Mouse (Mus musculus) spleen, postnatal 4 days (tissue): Measurements from ENCODE around the gene Pmvk.

Experiments used
- DNase-seq, 2 experiments: peaks; one replicate each; pipeline ENCODE4 v3.0.0; 2022; ENCODE audit warnings: low spot score in 2 of 2

Pmvk gene

GRCm38 (mm10) chr3:89481488-89481887 lies 27.1 kb downstream of the Pmvk start:
- peak; percentile 42 to 76 for DNase-seq

- DNase-seq = no peak
These were observed 27.9 kb downstream of the Pmvk start for GRCm38 (mm10) chr3:89482249-89482648.

GRCm38 (mm10) chr3:89484766-89485524 lies 30.6 kb downstream of the Pmvk start:
- DNase-seq = peak; percentile 74 to 90

GRCm38 (mm10) chr3:89486111-89486510 lies 31.8 kb downstream of the Pmvk start:
- no peak for DNase-seq

- DNase-seq = no peak
These were observed 32.8 kb downstream of the Pmvk start for GRCm38 (mm10) chr3:89486916-89487702.

- no peak for DNase-seq
These were observed 36.4 kb downstream of the Pmvk start for GRCm38 (mm10) chr3:89490790-89491189.

- no peak for DNase-seq
These were observed 37.2 kb downstream of the Pmvk start for GRCm38 (mm10) chr3:89491559-89491958.

GRCm38 (mm10) chr3:89492701-89493151 lies 38.4 kb downstream of the Pmvk start:
- DNase-seq = no peak

GRCm38 (mm10) chr3:89494630-89495029 lies 40.3 kb downstream of the Pmvk start:
- no peak for DNase-seq

GRCm38 (mm10) chr3:89496366-89496765 lies 42.0 kb downstream of the Pmvk start:
- no peak for DNase-seq

- no peak for DNase-seq
These were observed 45.4 kb downstream of the Pmvk start for GRCm38 (mm10) chr3:89499696-89500095.

GRCm38 (mm10) chr3:89501486-89501885 lies 47.1 kb downstream of the Pmvk start:
- DNase-seq = no peak

GRCm38 (mm10) chr3:89502551-89502950 lies 48.2 kb downstream of the Pmvk start:
- DNase-seq = no peak

- DNase-seq = no peak
These were observed 53.7 kb downstream of the Pmvk start for GRCm38 (mm10) chr3:89508041-89508440.

GRCm38 (mm10) chr3:89510979-89511378 lies 56.6 kb downstream of the Pmvk start:
- DNase-seq = peak in 1 of 2 experiments; percentile 36

- DNase-seq = no peak
These were observed 57.1 kb downstream of the Pmvk start for GRCm38 (mm10) chr3:89511400-89511799.

GRCm38 (mm10) chr3:89512225-89512624 lies 57.9 kb downstream of the Pmvk start:
- DNase-seq = no peak

GRCm38 (mm10) chr3:89515444-89515843 lies 61.1 kb downstream of the Pmvk start:
- no peak for DNase-seq

- no peak for DNase-seq
These were observed 62.0 kb downstream of the Pmvk start for GRCm38 (mm10) chr3:89516321-89516720.
